10 mouse cellular contexts compared by ENCODE assay signal in the genomic region with DNA sequence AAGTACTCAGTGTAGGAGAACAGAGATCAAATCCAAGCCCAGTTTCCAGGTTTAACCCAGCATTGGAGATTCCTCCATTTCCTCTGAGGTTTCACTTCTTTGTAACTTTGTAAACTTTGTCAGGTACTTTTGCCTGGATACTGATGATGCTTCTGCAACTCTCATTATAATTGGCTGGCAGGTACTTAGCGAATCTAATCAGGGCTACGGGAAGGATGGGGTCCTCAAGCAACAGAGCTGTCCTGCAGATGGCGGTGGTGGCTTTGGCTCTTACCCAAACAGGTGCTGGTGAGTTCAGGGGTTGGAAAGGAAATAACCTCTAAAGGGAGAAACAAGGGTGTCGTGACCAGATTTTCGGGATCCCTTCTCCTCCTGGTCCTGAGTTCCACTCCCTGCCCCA. TPM values are rescaled to one million over a fixed set of nuclear protein-coding genes. Genes with fewer than 3 reads are reported as not detected.
DNase-seq lines count a peak whose midpoint lies in the region; ATAC-seq lines count a peak whose summit lies in the region.
"Had no signal": no experiment of that assay in that cellular context is flagged by ENCODE, and none has a peak within 500 bp of the region (broad histone marks: within the 10 kb centered on the region; RNA-seq: fewer than 3 reads in every experiment).

No protein-coding gene starts in this region.

- H3K36me3 ChIP-seq in hindbrain, embryonic 11.5 days (ENCODE audit: control insufficient read depth, insufficient read depth, low read length) = no peaks in the 10 kb centered on the region
- H3K36me3 ChIP-seq in hindbrain, embryonic 10.5 days = no peaks in the 10 kb centered on the region
- H3K36me3 ChIP-seq: liver, embryonic 13.5 days had no signal

- H3K4me1 ChIP-seq in hindbrain, embryonic 11.5 days (replicated peaks; ENCODE audit: control insufficient read depth, insufficient read depth, low read length) = no peaks in the 10 kb centered on the region
- no peaks in the 10 kb centered on the region for H3K4me1 ChIP-seq in hindbrain, embryonic 10.5 days (replicated peaks)
- H3K4me1 ChIP-seq: liver, embryonic 13.5 days had no signal

- peak; percentile 7 for DNase-seq in hindbrain, embryonic 11.5 days (ENCODE audit: low spot score)
- DNase-seq in hindbrain, embryonic 10.5 days (ENCODE audit: low spot score) = no peak
- peak; percentile 82 for DNase-seq in ES-CJ7 (ENCODE audit: low read depth, low spot score)
- peak; percentile 17 to 23 for DNase-seq in cerebellum, postnatal 14 days
- DNase-seq in induced T-regulatory cell, adult 2 months (ENCODE audit: low read depth) = peak; percentile 85
- DNase-seq in left cerebral cortex, adult 18-20 months (ENCODE audit: low spot score in 2 of 2) = peak; percentile 5 to 38
- peak; percentile 38 to 58 for DNase-seq in right cerebral cortex, postnatal 10 days (ENCODE audit: low spot score in 2 of 2)
- DNase-seq: liver, embryonic 13.5 days had no signal

- no peak for ATAC-seq in hindbrain, embryonic 11.5 days (ENCODE audit: low FRiP score)
- ATAC-seq in erythroblast, adult 5-6 weeks (replicated peaks; ENCODE audit: low FRiP score, poor library complexity, severe bottlenecking) = no peak

- H3K4me2 ChIP-seq in hindbrain, embryonic 11.5 days (replicated peaks; ENCODE audit: low read depth, low read length) = no peak overlapping the region
- H3K4me2 ChIP-seq: liver, embryonic 13.5 days had no signal

- no peak overlapping the region for H3K4me3 ChIP-seq in hindbrain, embryonic 11.5 days (ENCODE audit: low read depth, low read length)
- no peak overlapping the region for H3K4me3 ChIP-seq in hindbrain, embryonic 10.5 days
- H3K4me3 ChIP-seq: liver, embryonic 13.5 days had no signal

- no peaks in the 10 kb centered on the region for H3K9me3 ChIP-seq in hindbrain, embryonic 11.5 days (ENCODE audit: control insufficient read depth, low read length)
- no peaks in the 10 kb centered on the region for H3K9me3 ChIP-seq in hindbrain, embryonic 10.5 days
- H3K9me3 ChIP-seq: liver, embryonic 13.5 days had no signal

- H3K9ac ChIP-seq in hindbrain, embryonic 11.5 days (ENCODE audit: low read depth, low read length) = no peak overlapping the region
- H3K9ac ChIP-seq: liver, embryonic 13.5 days had no signal

- no peaks in the 10 kb centered on the region for H3K27me3 ChIP-seq in hindbrain, embryonic 11.5 days (ENCODE audit: control insufficient read depth, insufficient read depth, low read length)
- H3K27me3 ChIP-seq in hindbrain, embryonic 10.5 days (ENCODE audit: insufficient read depth, poor library complexity, severe bottlenecking) = no peaks in the 10 kb centered on the region
- H3K27me3 ChIP-seq: liver, embryonic 13.5 days had no signal

- WGBS in hindbrain, embryonic 11.5 days = 39% methylated on average over 5 of the region's 5 CpGs
- WGBS in hindbrain, embryonic 10.5 days = 41% methylated on average over 5 of the region's 5 CpGs

- no peak overlapping the region for H3K27ac ChIP-seq in hindbrain, embryonic 11.5 days (ENCODE audit: low read depth, low read length)
- H3K27ac ChIP-seq in hindbrain, embryonic 10.5 days = no peak overlapping the region
- H3K27ac ChIP-seq: liver, embryonic 13.5 days had no signal

RNA-seq across cellular contexts. Expression of gene Olfr97, which starts 9.6 kb away (rescaled TPM):
- not detected in 2 replicates for polyA plus RNA-seq in hindbrain, embryonic 11.5 days (2014; fragmentation: Nextera tagmentation; extraction: Ambion mirVana)
- polyA plus RNA-seq in hindbrain, embryonic 10.5 days (2016; fragmentation: Nextera tagmentation; extraction: Ambion mirVana) = not detected in 2 replicates
- total RNA-seq in left cerebral cortex, adult 18-20 months (2021) = not detected
- total RNA-seq in erythroblast, adult 5-6 weeks (2015; ENCODE audit: low replicate concordance) = not detected in 2 replicates
- total RNA-seq in erythroblast, adult 5-6 weeks (2017; ENCODE audit: low replicate concordance) = not detected in 2 replicates
- polyA plus RNA-seq: liver, embryonic 13.5 days; stomach, embryonic 16.5 days had no signal

RNA-seq across cellular contexts. Expression of gene Olfr98, which starts 16.8 kb away (rescaled TPM):
- polyA plus RNA-seq in hindbrain, embryonic 11.5 days (2014; fragmentation: Nextera tagmentation; extraction: Ambion mirVana) = not detected in 2 replicates
- polyA plus RNA-seq in hindbrain, embryonic 10.5 days (2016; fragmentation: Nextera tagmentation; extraction: Ambion mirVana) = not detected in 2 replicates
- not detected for total RNA-seq in left cerebral cortex, adult 18-20 months (2021)
- not detected in 2 replicates for total RNA-seq in erythroblast, adult 5-6 weeks (2015; ENCODE audit: low replicate concordance)
- total RNA-seq in erythroblast, adult 5-6 weeks (2017; ENCODE audit: low replicate concordance) = not detected in 2 replicates
- polyA plus RNA-seq: liver, embryonic 13.5 days; stomach, embryonic 16.5 days had no signal

RNA-seq across cellular contexts. Expression of gene H2-M3, which starts 23.3 kb away (rescaled TPM):
- polyA plus RNA-seq in hindbrain, embryonic 11.5 days (2014; fragmentation: Nextera tagmentation; extraction: Ambion mirVana) = 0.93 and 1.3 TPM in 2 replicates
- 1.1 and 1.4 TPM in 2 replicates for polyA plus RNA-seq in hindbrain, embryonic 10.5 days (2016; fragmentation: Nextera tagmentation; extraction: Ambion mirVana)
- 1 to 10 TPM; 3.8 to 4.6 TPM for total RNA-seq in left cerebral cortex, adult 18-20 months (2021)
- total RNA-seq in erythroblast, adult 5-6 weeks (2015; ENCODE audit: low replicate concordance) = not detected in 2 replicates
- 2.9 and 3.3 TPM in 2 replicates for total RNA-seq in erythroblast, adult 5-6 weeks (2017; ENCODE audit: low replicate concordance)

RNA-seq across cellular contexts. Expression of gene Olfr96, which starts 26.8 kb away (rescaled TPM):
- polyA plus RNA-seq in hindbrain, embryonic 11.5 days (2014; fragmentation: Nextera tagmentation; extraction: Ambion mirVana) = not detected in 2 replicates
- not detected in 2 replicates for polyA plus RNA-seq in hindbrain, embryonic 10.5 days (2016; fragmentation: Nextera tagmentation; extraction: Ambion mirVana)
- not detected for total RNA-seq in left cerebral cortex, adult 18-20 months (2021)
- total RNA-seq in erythroblast, adult 5-6 weeks (2015; ENCODE audit: low replicate concordance) = not detected in 2 replicates
- not detected in 2 replicates for total RNA-seq in erythroblast, adult 5-6 weeks (2017; ENCODE audit: low replicate concordance)
- polyA plus RNA-seq: liver, embryonic 13.5 days; stomach, embryonic 16.5 days had no signal

RNA-seq across cellular contexts. Expression of gene Olfr95, which starts 33.8 kb away (rescaled TPM):
- not detected in 2 replicates for polyA plus RNA-seq in hindbrain, embryonic 11.5 days (2014; fragmentation: Nextera tagmentation; extraction: Ambion mirVana)
- polyA plus RNA-seq in hindbrain, embryonic 10.5 days (2016; fragmentation: Nextera tagmentation; extraction: Ambion mirVana) = not detected in 2 replicates
- total RNA-seq in left cerebral cortex, adult 18-20 months (2021) = not detected
- total RNA-seq in erythroblast, adult 5-6 weeks (2015; ENCODE audit: low replicate concordance) = not detected in 2 replicates
- not detected in 2 replicates for total RNA-seq in erythroblast, adult 5-6 weeks (2017; ENCODE audit: low replicate concordance)
- polyA plus RNA-seq: liver, embryonic 13.5 days; stomach, embryonic 16.5 days had no signal
